Mouse (Mus musculus) thymus, adult 2 months (tissue): Measurements from ENCODE around the gene Rassf8.

Experiments used
- CTCF ChIP-seq: fragments of 200-500 bp; IDR thresholded peaks from 2 replicates; pipeline ENCODE4 v1.5.1; 2012; ENCODE audit warnings: mild to moderate bottlenecking, control low read depth, low read length, moderate library complexity, borderline replicate concordance; ENCODE audit not compliant: control insufficient read depth, poor library complexity, insufficient read depth; ENCODE audit errors: extremely low read depth
- POLR2A ChIP-seq: fragments of 200-500 bp; IDR thresholded peaks from 2 replicates; pipeline ENCODE4 v1.6.1; 2012; ENCODE audit warnings: mild to moderate bottlenecking, low read length, control low read depth, moderate library complexity; ENCODE audit not compliant: control insufficient read depth, poor library complexity, insufficient read depth; ENCODE audit errors: extremely low read depth

- TF ChIP-seq CTCF (no peak), POLR2A (no peak)
Observed at GRCm38 (mm10) chr6:145862739-145863064, 116.2 kb downstream of the Rassf8 start.
